Mouse (Mus musculus): ENCODE results near the gene Scn4b. TPM values are rescaled to one million over a fixed set of nuclear protein-coding genes. Genes with fewer than 3 reads are reported as not detected.

The Scn4b gene
- 0.11 and 0.12 TPM in 2 replicates for polyA plus RNA-seq (2014; fragmentation: Nextera tagmentation; extraction: Ambion mirVana)

DNA sequence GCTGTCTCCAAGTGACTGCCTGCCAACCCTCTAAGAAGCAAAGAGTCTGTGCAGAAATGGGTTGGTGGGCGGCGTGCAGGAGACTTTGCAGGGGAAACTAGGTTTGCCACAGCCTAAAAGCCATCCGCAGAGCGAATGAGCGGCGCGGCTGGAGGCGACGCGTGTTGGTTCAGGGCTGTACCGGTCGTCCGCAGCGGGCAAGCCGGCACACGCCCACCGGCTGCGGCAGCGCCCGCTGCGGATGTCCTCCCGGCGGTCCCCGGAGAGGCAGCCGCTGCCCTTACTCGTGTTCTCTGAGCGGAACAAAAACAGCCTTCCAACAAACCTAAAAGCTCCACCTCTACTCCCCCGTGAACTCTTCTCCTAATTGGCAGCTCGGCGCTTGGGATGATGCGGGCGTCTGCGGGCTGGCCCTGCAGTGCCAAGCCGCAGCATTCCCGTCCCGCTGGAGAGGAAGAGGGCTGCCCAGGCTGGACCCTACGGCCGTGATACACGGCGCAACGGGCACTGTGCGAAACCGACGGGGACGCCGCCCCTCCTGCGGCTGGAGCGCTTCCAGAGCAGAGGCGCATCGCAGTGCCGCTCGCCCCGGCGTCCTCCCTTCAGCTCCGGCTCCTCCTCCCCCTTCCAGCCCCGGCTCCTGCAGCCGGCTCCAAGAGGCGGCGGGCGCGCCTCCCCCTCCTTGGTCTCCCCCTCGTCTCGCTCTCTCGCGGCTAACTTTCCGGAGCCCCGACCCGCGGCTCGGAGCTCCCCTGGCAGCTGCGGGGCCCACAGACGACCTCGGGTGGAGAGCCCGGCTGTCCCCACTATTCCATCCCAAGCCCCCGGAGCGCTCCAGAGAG is at the start of gene Scn4b:
Gene Scn4b (plus strand): TSS at position 205 of the 842 bp plus-strand sequence.
- peak; percentile 69 for ATAC-seq
- no peaks in the 10 kb centered on the region for H3K9me3 ChIP-seq (replicated peaks; ENCODE audit: control insufficient read depth, low read length)
- peak within 1 kb of the TSS; percentile 62 for H3K9ac ChIP-seq (ENCODE audit: low read length)
- no peaks in the 10 kb centered on the region for H3K36me3 ChIP-seq (ENCODE audit: control insufficient read depth, insufficient read depth, low read length)
- no peaks in the 10 kb centered on the region for H3K4me1 ChIP-seq (ENCODE audit: control insufficient read depth, insufficient read depth, low read length)
- no peak within 1 kb of the TSS for H3K27ac ChIP-seq (ENCODE audit: low read depth, low read length)
- under 1% methylated on average over 66 of the region's 76 CpGs for WGBS
- DNase-seq (ENCODE audit: low spot score) = peak; percentile 66
- peaks cover 51% of the 10 kb centered on the region for H3K27me3 ChIP-seq (replicated peaks; ENCODE audit: control insufficient read depth, insufficient read depth, low read length)
- H3K4me2 ChIP-seq (ENCODE audit: low read length) = peak within 1 kb of the TSS; percentile 89
- peak within 1 kb of the TSS; percentile 44 for H3K4me3 ChIP-seq (ENCODE audit: low read depth, low read length)

DNA sequence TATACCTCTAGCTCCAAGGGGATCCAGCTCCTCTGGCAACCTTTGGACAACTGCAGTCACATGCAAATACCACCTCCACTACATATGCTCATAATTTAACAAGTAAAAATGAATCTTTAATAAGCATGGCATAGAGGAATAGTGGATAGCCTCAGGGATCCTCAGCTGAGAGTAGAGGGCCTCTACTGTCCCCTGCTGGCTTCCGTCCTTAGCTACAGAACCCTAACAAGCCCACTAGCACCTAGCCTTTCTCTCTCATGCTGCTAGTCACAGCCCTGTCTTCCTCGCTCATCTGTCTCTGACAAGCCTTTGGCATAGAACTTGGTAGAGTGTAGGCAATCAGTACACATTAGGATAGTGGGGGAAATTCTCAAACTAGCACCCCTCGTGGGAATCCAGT is 47.4 kb upstream of the Scn4b start:
- DNase-seq (ENCODE audit: low spot score) (no peak), ATAC-seq (no peak)
- H3K4me2 ChIP-seq (ENCODE audit: low read length) = no peak overlapping the region
- no peaks in the 10 kb centered on the region for H3K4me1 ChIP-seq (ENCODE audit: control insufficient read depth, insufficient read depth, low read length)
- H3K4me3 ChIP-seq (ENCODE audit: low read depth, low read length) = no peak overlapping the region
- no peaks in the 10 kb centered on the region for H3K36me3 ChIP-seq (ENCODE audit: control insufficient read depth, insufficient read depth, low read length)
- H3K9ac ChIP-seq (ENCODE audit: low read length) = no peak overlapping the region
- no peak overlapping the region for H3K27ac ChIP-seq (ENCODE audit: low read depth, low read length)
- 63% methylated on average over 3 of the region's 3 CpGs for WGBS
- H3K27me3 ChIP-seq (replicated peaks; ENCODE audit: control insufficient read depth, insufficient read depth, low read length) = no peaks in the 10 kb centered on the region
- H3K9me3 ChIP-seq (replicated peaks; ENCODE audit: control insufficient read depth, low read length) = no peaks in the 10 kb centered on the region

DNA sequence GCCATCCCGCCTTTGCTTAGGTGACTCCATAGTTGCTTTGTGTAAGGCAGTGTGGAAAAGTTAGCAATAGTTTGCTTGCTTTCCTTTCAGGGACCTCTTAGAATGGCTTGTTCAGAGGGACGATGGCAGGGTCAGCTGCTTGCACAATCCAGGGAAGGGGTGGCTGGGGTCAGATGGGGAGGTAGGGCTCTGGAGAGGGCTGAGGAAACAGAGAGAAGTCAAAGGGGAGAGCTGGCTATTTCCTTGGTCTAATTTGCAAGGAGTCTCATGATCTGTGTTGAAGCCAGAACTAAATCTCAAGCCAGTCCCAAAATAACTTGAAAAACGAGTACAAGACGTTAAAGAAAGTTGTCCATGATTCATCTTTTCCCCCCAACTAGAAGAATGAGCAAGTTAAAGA is 45.6 kb upstream of the Scn4b start:
- 76% methylated on average over 4 of the region's 4 CpGs for WGBS
- ATAC-seq = no peak
- DNase-seq (ENCODE audit: low spot score) = no peak
- no peak overlapping the region for H3K4me3 ChIP-seq (ENCODE audit: low read depth, low read length)
- H3K4me2 ChIP-seq (ENCODE audit: low read length) = no peak overlapping the region
- H3K27ac ChIP-seq (ENCODE audit: low read depth, low read length) = no peak overlapping the region
- no peaks in the 10 kb centered on the region for H3K36me3 ChIP-seq (ENCODE audit: control insufficient read depth, insufficient read depth, low read length)
- no peaks in the 10 kb centered on the region for H3K4me1 ChIP-seq (ENCODE audit: control insufficient read depth, insufficient read depth, low read length)
- no peaks in the 10 kb centered on the region for H3K27me3 ChIP-seq (replicated peaks; ENCODE audit: control insufficient read depth, insufficient read depth, low read length)
- no peaks in the 10 kb centered on the region for H3K9me3 ChIP-seq (replicated peaks; ENCODE audit: control insufficient read depth, low read length)
- no peak overlapping the region for H3K9ac ChIP-seq (ENCODE audit: low read length)

DNA sequence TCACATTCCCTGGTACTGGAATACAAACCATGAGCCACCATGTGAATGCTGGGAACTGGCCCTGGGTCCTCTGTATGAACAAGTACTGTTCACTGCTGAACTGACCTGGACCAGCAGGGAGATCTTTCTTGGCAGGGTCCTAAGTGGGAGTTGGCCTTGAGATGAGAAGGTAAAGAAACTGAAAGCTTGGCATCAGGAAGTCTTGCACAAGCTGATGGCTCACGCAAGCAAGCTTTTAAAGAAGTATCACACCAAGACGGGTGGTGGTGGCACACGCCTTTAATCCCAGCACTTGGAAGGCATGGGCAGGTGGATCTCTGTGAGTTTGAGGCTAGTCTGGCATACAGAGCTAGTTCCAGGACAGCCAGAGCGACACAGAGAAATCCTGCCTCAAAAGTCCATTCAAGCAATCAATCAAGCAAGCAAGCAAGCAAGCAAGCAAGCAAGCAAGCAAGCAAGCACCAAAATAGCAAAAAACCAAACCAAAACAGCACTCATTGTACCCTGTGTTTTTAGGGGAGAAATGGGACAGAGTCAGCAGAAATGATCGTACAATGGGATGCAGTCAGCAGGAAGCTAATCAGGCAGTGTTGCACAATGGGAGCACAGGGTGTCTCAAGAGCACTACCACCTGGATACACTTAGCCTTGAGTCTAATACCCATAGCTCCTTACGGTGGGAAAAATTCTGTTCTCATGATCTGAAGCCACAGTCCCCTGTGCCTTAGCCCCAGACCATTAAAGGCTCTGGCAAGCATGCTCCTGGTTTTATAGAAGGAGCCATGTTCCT is 42.9 kb upstream of the Scn4b start:
- Histone ChIP-seq H3K4me1 (ENCODE audit: control insufficient read depth, insufficient read depth, low read length) (no peaks in the 10 kb centered on the region), H3K4me3 (ENCODE audit: low read depth, low read length) (no peak overlapping the region), H3K27ac (ENCODE audit: low read depth, low read length) (no peak overlapping the region), H3K9ac (ENCODE audit: low read length) (no peak overlapping the region), H3K9me3 (replicated peaks; ENCODE audit: control insufficient read depth, low read length) (no peaks in the 10 kb centered on the region), H3K36me3 (ENCODE audit: control insufficient read depth, insufficient read depth, low read length) (no peaks in the 10 kb centered on the region), H3K27me3 (replicated peaks; ENCODE audit: control insufficient read depth, insufficient read depth, low read length) (no peaks in the 10 kb centered on the region), H3K4me2 (ENCODE audit: low read length) (no peak overlapping the region)
- DNase-seq (ENCODE audit: low spot score) (no peak), ATAC-seq (no peak)
- 77% methylated on average over 6 of the region's 6 CpGs for whole genome bisulfite sequencing

DNA sequence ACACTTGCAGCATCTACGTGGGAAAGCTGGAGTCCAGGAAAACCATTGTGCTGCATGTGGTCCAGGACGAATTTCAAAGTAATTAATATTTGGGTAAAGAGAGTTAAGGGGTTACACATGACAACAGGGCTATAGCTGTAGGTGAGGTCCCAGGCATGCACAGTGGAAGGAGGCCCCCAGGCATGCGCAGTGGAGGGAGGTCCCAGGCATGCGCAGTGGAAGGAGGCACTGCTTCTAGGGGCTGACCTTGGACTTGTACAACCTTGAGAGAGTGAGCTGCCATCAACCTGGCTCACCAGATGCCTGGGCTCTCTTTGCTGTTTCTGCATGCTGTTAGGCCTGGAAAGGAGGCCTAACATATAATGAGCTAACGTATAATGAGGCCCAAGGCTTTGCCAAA is 40.3 kb upstream of the Scn4b start:
- Histone ChIP-seq H3K4me3 (ENCODE audit: low read depth, low read length) (no peak overlapping the region), H3K9ac (ENCODE audit: low read length) (no peak overlapping the region), H3K27me3 (replicated peaks; ENCODE audit: control insufficient read depth, insufficient read depth, low read length) (no peaks in the 10 kb centered on the region), H3K27ac (ENCODE audit: low read depth, low read length) (no peak overlapping the region), H3K9me3 (replicated peaks; ENCODE audit: control insufficient read depth, low read length) (no peaks in the 10 kb centered on the region), H3K4me2 (ENCODE audit: low read length) (no peak overlapping the region), H3K36me3 (ENCODE audit: control insufficient read depth, insufficient read depth, low read length) (no peaks in the 10 kb centered on the region), H3K4me1 (ENCODE audit: control insufficient read depth, insufficient read depth, low read length) (no peaks in the 10 kb centered on the region)
- WGBS = 83% methylated on average over 5 of the region's 5 CpGs
- DNase-seq (ENCODE audit: low spot score) (no peak), ATAC-seq (no peak)

DNA sequence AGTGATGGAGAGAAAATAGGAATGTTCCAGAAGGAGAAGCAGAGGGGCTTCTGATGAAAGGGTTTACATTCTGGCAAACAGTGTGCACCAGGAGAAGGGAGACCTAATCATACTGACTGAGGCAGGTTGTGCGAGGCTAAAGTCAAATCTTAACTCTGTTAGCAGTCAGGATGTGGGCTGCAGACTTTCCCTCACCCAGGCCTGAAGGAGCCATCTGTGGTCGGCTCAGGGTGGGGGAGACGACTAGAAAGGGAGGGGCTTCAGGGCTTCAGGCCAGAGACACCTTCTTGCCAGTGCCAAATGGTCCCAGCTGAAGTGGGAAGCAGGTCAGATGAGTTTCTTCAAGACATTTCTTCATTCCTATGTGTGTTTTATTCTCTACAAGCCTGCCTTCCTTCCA is 39.8 kb upstream of the Scn4b start:
- H3K9me3 ChIP-seq (replicated peaks; ENCODE audit: control insufficient read depth, low read length) = no peaks in the 10 kb centered on the region
- DNase-seq (ENCODE audit: low spot score) = no peak
- no peak overlapping the region for H3K4me3 ChIP-seq (ENCODE audit: low read depth, low read length)
- 66% methylated on average over 3 of the region's 3 CpGs for WGBS
- H3K9ac ChIP-seq (ENCODE audit: low read length) = no peak overlapping the region
- H3K36me3 ChIP-seq (ENCODE audit: control insufficient read depth, insufficient read depth, low read length) = no peaks in the 10 kb centered on the region
- no peak overlapping the region for H3K27ac ChIP-seq (ENCODE audit: low read depth, low read length)
- no peaks in the 10 kb centered on the region for H3K27me3 ChIP-seq (replicated peaks; ENCODE audit: control insufficient read depth, insufficient read depth, low read length)
- no peak for ATAC-seq
- H3K4me1 ChIP-seq (ENCODE audit: control insufficient read depth, insufficient read depth, low read length) = no peaks in the 10 kb centered on the region
- H3K4me2 ChIP-seq (ENCODE audit: low read length) = no peak overlapping the region

DNA sequence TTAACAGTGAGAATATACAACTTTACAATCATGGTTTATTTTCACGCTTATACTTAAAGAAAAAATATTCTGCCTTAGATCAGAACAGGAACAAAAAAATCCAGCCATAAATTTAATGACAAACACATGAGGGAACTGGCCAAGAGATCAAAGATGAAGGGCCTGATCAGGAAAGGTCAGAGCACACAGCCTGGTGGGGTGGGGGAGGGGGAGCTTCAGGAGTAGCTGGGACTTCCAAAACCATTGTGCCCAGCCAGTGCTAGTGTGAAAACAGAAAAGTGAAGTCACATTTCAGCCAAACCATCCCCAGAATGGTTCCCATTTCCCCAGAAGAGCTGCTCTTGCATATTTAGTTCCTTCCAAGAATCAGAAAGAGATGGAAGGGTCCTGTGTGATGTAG is 35.7 kb upstream of the Scn4b start:
- Histone ChIP-seq H3K9ac (ENCODE audit: low read length) (no peak overlapping the region), H3K9me3 (replicated peaks; ENCODE audit: control insufficient read depth, low read length) (no peaks in the 10 kb centered on the region), H3K27me3 (replicated peaks; ENCODE audit: control insufficient read depth, insufficient read depth, low read length) (no peaks in the 10 kb centered on the region), H3K36me3 (ENCODE audit: control insufficient read depth, insufficient read depth, low read length) (no peaks in the 10 kb centered on the region), H3K27ac (ENCODE audit: low read depth, low read length) (no peak overlapping the region), H3K4me3 (ENCODE audit: low read depth, low read length) (no peak overlapping the region), H3K4me2 (ENCODE audit: low read length) (no peak overlapping the region), H3K4me1 (ENCODE audit: control insufficient read depth, insufficient read depth, low read length) (no peaks in the 10 kb centered on the region)
- ATAC-seq = no peak
- 97% methylated on average over 1 of the region's 1 CpGs for WGBS
- no peak for DNase-seq (ENCODE audit: low spot score)

DNA sequence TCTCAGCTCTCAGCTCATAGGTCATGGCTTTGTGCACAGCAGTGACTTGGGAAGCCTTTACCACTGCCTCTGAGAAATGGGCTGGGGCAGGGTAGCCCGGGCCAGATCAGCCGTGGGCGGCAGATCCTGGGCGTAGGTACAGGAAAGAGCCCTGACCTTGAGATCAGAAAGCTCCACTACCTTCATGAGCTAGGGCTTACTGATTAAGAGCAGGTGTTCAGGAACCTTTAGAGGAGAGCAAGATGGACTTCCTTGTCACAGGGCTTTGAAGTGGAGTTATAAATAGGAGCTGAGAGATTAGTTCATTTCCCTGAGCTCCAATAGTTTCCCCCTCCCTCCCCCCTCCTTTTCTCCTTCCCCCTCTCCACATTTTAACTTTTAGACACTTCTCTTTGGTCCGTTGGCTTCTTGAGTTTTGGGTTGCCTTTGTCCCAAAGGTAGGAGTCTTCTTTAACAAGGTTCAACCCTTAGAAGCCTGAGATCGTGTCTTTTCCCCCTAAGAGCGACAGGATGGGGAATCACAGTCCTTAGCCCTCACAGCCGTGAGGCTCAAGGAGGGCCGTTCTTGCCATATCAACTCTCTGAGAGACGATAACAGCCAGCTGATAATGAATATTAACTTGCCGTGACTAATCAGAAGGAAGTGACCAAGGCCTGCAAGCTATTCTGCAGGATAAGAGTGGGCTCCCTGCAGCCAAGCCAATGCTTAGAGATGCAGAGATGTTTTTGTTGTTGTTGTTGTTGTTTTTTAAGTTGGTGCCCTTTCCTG is 34.8 kb upstream of the Scn4b start:
- Histone ChIP-seq H3K4me2 (ENCODE audit: low read length) (no peak overlapping the region), H3K9ac (ENCODE audit: low read length) (no peak overlapping the region), H3K36me3 (ENCODE audit: control insufficient read depth, insufficient read depth, low read length) (no peaks in the 10 kb centered on the region), H3K4me1 (ENCODE audit: control insufficient read depth, insufficient read depth, low read length) (no peaks in the 10 kb centered on the region), H3K4me3 (ENCODE audit: low read depth, low read length) (no peak overlapping the region), H3K27ac (ENCODE audit: low read depth, low read length) (no peak overlapping the region), H3K27me3 (replicated peaks; ENCODE audit: control insufficient read depth, insufficient read depth, low read length) (no peaks in the 10 kb centered on the region), H3K9me3 (replicated peaks; ENCODE audit: control insufficient read depth, low read length) (no peaks in the 10 kb centered on the region)
- DNase-seq (ENCODE audit: low spot score) = no peak
- no peak for ATAC-seq
- WGBS = 84% methylated on average over 11 of the region's 11 CpGs

Measured in forebrain, embryonic 14.5 days (tissue).